Mouse (Mus musculus): ENCODE data around the gene 5031439G07Rik. TPM values are rescaled to one million over a fixed set of nuclear protein-coding genes. Genes with fewer than 3 reads are reported as not detected.
A peak's percentile ranks its signal among the peaks of the same experiment; 100 is the strongest.

The 5031439G07Rik gene
- polyA plus RNA-seq, 1 experiment from 2014 or later: 4.3 TPM

DNA sequence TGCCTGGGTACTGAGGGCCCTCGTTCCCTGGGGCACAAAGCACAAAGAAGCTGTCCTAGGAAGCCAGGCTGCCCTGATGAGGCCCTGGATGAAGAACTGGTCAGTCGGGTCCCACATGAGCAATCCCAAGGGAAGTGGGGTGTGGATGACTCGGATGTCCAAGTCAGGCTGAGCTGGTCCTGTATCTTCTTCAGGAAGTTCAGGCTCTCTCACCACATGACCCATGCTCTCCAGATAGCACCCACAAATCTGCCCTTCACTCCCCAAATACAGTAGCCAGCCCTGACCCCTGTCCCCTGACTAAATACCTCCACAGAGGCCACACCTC lies 14.8 kb downstream of the 5031439G07Rik start:
- no peak overlapping the region for H3K9ac ChIP-seq (replicated peaks; ENCODE audit: low read depth)

DNA sequence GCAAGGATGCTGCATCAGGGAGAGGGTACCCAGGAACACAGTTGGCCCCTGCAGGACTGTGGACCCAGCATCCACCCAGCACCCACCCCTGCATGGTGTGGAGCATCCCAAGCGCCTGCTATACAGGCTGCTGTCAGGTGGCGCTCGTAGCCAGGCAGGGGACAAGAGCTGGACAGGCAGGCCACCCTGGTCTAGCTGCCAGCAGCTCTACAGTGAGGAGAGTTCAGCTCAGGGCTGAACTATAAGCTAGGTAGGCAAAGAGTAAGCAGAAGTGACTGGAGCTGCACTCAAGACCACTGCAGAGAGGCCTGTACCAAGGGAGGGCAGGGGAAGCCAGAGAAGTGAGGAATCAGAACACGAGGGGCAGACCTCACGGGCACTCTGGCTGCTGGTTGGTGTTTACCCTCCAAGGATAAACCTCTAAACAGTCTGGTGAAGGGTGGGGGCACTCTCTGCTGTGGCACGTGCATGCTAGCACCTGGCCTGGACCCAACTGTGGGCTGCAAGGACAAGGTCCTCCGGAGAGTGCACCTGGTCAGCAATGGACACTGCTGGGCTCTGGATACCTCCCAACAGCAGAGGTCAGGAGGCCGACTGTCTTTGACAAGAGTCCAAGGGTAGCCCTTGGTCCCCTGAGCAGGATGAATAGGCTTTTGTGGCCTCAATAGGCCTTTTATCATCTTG lies 15.3 kb downstream of the 5031439G07Rik start:
- H3K4me1 ChIP-seq (ENCODE audit: insufficient read depth, low read depth, low read length): no peaks in the 10 kb centered on the region
- H3K9ac ChIP-seq (replicated peaks; ENCODE audit: low read depth): no peak overlapping the region
- H3K4me2 ChIP-seq (replicated peaks; ENCODE audit: low read depth, low read length): no peak overlapping the region
- WGBS: 61% methylated on average over 8 of the region's 8 CpGs
- H3K27ac ChIP-seq (ENCODE audit: low read length): no peak overlapping the region
- no peak for ATAC-seq
- no peak for DNase-seq (ENCODE audit: low spot score)
- no peak overlapping the region for H3K4me3 ChIP-seq (ENCODE audit: low read depth, low read length)
- TF ChIP-seq EP300 (IDR thresholded peaks at IDR 0.05) (no peak), CTCF (IDR thresholded peaks at IDR 0.05) (no peak)
- H3K36me3 ChIP-seq (ENCODE audit: insufficient read depth, low read length): no peaks in the 10 kb centered on the region
- no peaks in the 10 kb centered on the region for H3K27me3 ChIP-seq (replicated peaks; ENCODE audit: insufficient read depth, low read length)
- H3K9me3 ChIP-seq (ENCODE audit: low read length): no peaks in the 10 kb centered on the region

More for the DNA sequence above, 14.8 kb downstream of the 5031439G07Rik start:
- 62% methylated on average over 3 of the region's 3 CpGs for WGBS
- H3K4me1 ChIP-seq (ENCODE audit: insufficient read depth, low read depth, low read length): no peaks in the 10 kb centered on the region
- H3K9me3 ChIP-seq (ENCODE audit: low read length): no peaks in the 10 kb centered on the region
- TF ChIP-seq CTCF (IDR thresholded peaks at IDR 0.05) (no peak), EP300 (IDR thresholded peaks at IDR 0.05) (no peak)
- no peaks in the 10 kb centered on the region for H3K27me3 ChIP-seq (replicated peaks; ENCODE audit: insufficient read depth, low read length)
- H3K36me3 ChIP-seq (ENCODE audit: insufficient read depth, low read length): no peaks in the 10 kb centered on the region
- no peak for ATAC-seq
- no peak overlapping the region for H3K4me2 ChIP-seq (replicated peaks; ENCODE audit: low read depth, low read length)
- DNase-seq (ENCODE audit: low spot score): no peak
- H3K4me3 ChIP-seq (ENCODE audit: low read depth, low read length): no peak overlapping the region
- H3K27ac ChIP-seq (ENCODE audit: low read length): no peak overlapping the region

DNA sequence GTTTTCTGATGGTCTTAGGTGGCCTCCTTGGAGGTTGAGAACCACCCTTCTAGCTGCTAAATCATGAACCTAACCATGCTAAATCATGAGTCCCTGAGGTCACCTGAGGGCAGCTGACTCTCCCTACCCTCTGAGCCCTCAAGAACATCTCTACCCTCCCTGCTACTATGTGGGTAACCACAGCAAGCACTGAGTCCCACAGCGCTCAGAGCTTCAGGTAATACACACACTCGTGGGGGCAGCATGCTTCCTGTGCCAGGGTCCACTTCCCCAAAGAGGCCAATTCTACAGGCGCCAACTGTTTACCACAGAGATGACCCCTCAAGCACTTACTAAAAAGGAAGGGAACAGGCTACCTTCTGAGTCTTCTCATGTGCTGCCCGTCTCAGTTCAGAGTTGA lies 19.8 kb downstream of the 5031439G07Rik start:
- no peak overlapping the region for H3K4me2 ChIP-seq (replicated peaks; ENCODE audit: low read depth, low read length)
- no peaks in the 10 kb centered on the region for H3K4me1 ChIP-seq (ENCODE audit: insufficient read depth, low read depth, low read length)
- DNase-seq (ENCODE audit: low spot score) (no peak), ATAC-seq (no peak)
- TF ChIP-seq CTCF (IDR thresholded peaks at IDR 0.05) (no peak), EP300 (IDR thresholded peaks at IDR 0.05) (no peak)
- no peak overlapping the region for H3K9ac ChIP-seq (replicated peaks; ENCODE audit: low read depth)
- 87% methylated on average over 4 of the region's 4 CpGs for WGBS
- H3K4me3 ChIP-seq (ENCODE audit: low read depth, low read length): no peak overlapping the region
- no peaks in the 10 kb centered on the region for H3K36me3 ChIP-seq (ENCODE audit: insufficient read depth, low read length)
- no peak overlapping the region for H3K27ac ChIP-seq (ENCODE audit: low read length)
- H3K27me3 ChIP-seq (replicated peaks; ENCODE audit: insufficient read depth, low read length): no peaks in the 10 kb centered on the region
- H3K9me3 ChIP-seq (ENCODE audit: low read length): no peaks in the 10 kb centered on the region

DNA sequence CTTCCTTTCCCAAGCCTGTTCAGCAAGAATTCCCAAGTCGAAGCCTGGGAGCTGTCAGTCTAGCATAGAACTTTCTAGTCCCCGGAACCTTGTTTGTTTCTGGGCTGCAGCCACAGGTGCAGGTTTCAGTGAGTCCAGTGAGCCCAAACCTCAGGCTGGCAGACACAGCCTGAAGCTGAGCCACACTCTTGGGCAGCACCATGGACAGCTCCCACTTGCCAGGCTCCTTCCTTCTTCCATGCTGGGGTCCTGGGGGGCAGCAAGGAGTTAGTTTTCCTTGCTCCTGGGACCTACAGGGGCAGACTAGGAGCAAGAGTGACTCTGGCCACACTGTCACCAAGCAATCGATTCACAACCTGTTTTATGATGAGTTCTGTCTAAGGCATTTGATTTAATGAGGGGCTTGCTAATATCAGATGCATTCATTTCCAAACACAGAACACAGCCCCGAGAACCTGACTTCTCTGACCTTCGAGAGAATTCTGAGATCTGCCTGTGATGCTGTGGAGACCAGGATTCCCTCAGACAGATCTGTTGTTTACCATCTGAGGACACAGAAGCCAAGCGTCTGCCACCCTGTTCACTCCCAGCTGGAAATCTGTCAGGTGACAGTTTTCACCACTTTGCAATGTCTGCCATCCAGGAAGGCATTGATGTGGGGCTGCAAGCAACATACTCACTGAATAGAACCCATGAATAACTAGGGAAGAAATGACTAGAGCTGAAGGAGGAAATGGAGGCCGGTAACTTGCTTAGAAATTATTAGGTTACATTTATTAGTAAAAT lies 22.6 kb downstream of the 5031439G07Rik start:
- H3K27me3 ChIP-seq (replicated peaks; ENCODE audit: insufficient read depth, low read length): no peaks in the 10 kb centered on the region
- ATAC-seq: no peak

DNA sequence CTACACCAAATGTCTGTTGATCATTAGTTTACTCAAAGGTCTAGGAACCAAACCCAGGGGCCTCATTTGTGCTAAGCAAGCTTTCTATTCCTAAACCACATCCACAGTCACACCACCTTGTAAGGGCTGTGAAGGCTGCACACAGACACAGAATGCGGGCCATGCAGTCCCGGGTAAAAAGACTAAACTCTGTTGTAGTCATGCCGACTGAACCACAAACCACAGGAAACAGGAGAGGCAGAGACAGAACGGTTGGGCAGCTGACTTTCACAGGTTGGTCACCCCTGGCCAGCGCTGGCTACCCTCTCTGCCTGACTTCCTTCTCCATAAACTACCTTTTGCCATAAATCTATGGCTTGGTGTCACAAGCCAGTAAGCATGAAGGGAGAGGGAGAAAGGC lies 23.6 kb downstream of the 5031439G07Rik start:
- Histone ChIP-seq H3K9ac (replicated peaks; ENCODE audit: low read depth) (no peak overlapping the region), H3K9me3 (ENCODE audit: low read length) (no peaks in the 10 kb centered on the region), H3K4me2 (replicated peaks; ENCODE audit: low read depth, low read length) (no peak overlapping the region), H3K4me3 (ENCODE audit: low read depth, low read length) (no peak overlapping the region), H3K27me3 (replicated peaks; ENCODE audit: insufficient read depth, low read length) (no peaks in the 10 kb centered on the region), H3K4me1 (ENCODE audit: insufficient read depth, low read depth, low read length) (no peaks in the 10 kb centered on the region), H3K36me3 (ENCODE audit: insufficient read depth, low read length) (no peaks in the 10 kb centered on the region), H3K27ac (ENCODE audit: low read length) (no peak overlapping the region)
- DNase-seq (ENCODE audit: low spot score) (no peak), ATAC-seq (no peak)
- TF ChIP-seq CTCF (IDR thresholded peaks at IDR 0.05): no peak
- WGBS: 82% methylated on average over 5 of the region's 5 CpGs

More for the DNA sequence above, 22.6 kb downstream of the 5031439G07Rik start:
- no peak overlapping the region for H3K9ac ChIP-seq (replicated peaks; ENCODE audit: low read depth)
- H3K4me3 ChIP-seq (ENCODE audit: low read depth, low read length): no peak overlapping the region
- H3K27ac ChIP-seq (ENCODE audit: low read length): no peak overlapping the region
- TF ChIP-seq EP300 (IDR thresholded peaks at IDR 0.05) (no peak), CTCF (IDR thresholded peaks at IDR 0.05) (no peak)
- H3K9me3 ChIP-seq (ENCODE audit: low read length): no peaks in the 10 kb centered on the region
- H3K36me3 ChIP-seq (ENCODE audit: insufficient read depth, low read length): no peaks in the 10 kb centered on the region
- no peaks in the 10 kb centered on the region for H3K4me1 ChIP-seq (ENCODE audit: insufficient read depth, low read depth, low read length)
- WGBS: 55% methylated on average over 7 of the region's 7 CpGs
- DNase-seq (ENCODE audit: low spot score): peak; percentile 44
- no peak overlapping the region for H3K4me2 ChIP-seq (replicated peaks; ENCODE audit: low read depth, low read length)

DNA sequence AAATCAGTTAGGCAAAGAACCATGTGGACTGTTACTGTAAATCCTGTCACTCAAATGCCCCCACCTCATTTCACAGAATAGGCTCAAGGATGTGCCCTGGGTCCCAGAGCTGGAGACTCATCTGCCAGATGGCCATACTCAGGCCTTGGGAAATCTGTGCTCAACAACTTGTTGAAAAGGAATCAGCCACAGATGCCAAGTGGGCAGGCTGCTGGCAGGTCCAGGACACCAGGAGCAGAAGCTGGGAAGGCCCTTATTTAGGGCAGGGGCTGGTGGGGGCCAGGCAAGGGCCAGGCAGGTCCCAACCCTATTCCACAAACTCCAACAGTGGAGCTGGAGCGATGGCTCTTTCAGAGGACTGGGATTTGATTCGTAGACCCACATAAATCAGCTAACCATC lies 25.8 kb downstream of the 5031439G07Rik start:
- whole genome bisulfite sequencing: 84% methylated on average over 2 of the region's 2 CpGs
- H3K27ac ChIP-seq (ENCODE audit: low read length): no peak overlapping the region
- H3K27me3 ChIP-seq (replicated peaks; ENCODE audit: insufficient read depth, low read length): no peaks in the 10 kb centered on the region
- ATAC-seq (no peak), DNase-seq (ENCODE audit: low spot score) (no peak)
- no peak overlapping the region for H3K9ac ChIP-seq (replicated peaks; ENCODE audit: low read depth)
- no peak for TF ChIP-seq EP300 (IDR thresholded peaks at IDR 0.05)
- no peak for TF ChIP-seq CTCF (IDR thresholded peaks at IDR 0.05)
- H3K9me3 ChIP-seq (ENCODE audit: low read length): no peaks in the 10 kb centered on the region
- no peaks in the 10 kb centered on the region for H3K4me1 ChIP-seq (ENCODE audit: insufficient read depth, low read depth, low read length)
- H3K4me2 ChIP-seq (replicated peaks; ENCODE audit: low read depth, low read length): no peak overlapping the region
- no peak overlapping the region for H3K4me3 ChIP-seq (ENCODE audit: low read depth, low read length)
- no peaks in the 10 kb centered on the region for H3K36me3 ChIP-seq (ENCODE audit: insufficient read depth, low read length)
